Mouse (Mus musculus): ENCODE measurements around the gene Eea1.

Eea1 gene

GRCm38 (mm10) chr10:95940901-95941767 lies 684 bp downstream of the Eea1 start:
- TF ChIP-seq CTCF (conservative IDR thresholded peaks at IDR 0.05; ENCODE audit: low read length) = no peak
- TF ChIP-seq NANOG (IDR thresholded peaks at IDR 0.05; ENCODE audit: borderline replicate concordance, low read length) = no peak
- no peak for TF ChIP-seq POU5F1 (IDR thresholded peaks at IDR 0.05; ENCODE audit: borderline replicate concordance, low read length)
- H3K4me3 ChIP-seq (replicated peaks; ENCODE audit: low read length) = peak overlapping the region; percentile 93
- peaks cover 11% of the 10 kb centered on the region for H3K27me3 ChIP-seq (ENCODE audit: insufficient read depth, low read length)
- no peaks in the 10 kb centered on the region for H3K36me3 ChIP-seq (ENCODE audit: insufficient read depth, low read length)
- H3K9me3 ChIP-seq (ENCODE audit: low read length) = peaks cover 8% of the 10 kb centered on the region
- H3K4me1 ChIP-seq (replicated peaks; ENCODE audit: low read depth, low read length) = peaks cover 15% of the 10 kb centered on the region

- Histone ChIP-seq H3K27me3 (ENCODE audit: insufficient read depth, low read length) (peaks cover 11% of the 10 kb centered on the region), H3K4me1 (replicated peaks; ENCODE audit: low read depth, low read length) (peaks cover 15% of the 10 kb centered on the region), H3K4me3 (replicated peaks; ENCODE audit: low read length) (peak overlapping the region; percentile 93; the same call in 1 of the 2 replicates), H3K9me3 (ENCODE audit: low read length) (peaks cover under 1% of the 10 kb centered on the region), H3K36me3 (ENCODE audit: insufficient read depth, low read length) (no peaks in the 10 kb centered on the region)
- TF ChIP-seq NANOG (IDR thresholded peaks at IDR 0.05; ENCODE audit: borderline replicate concordance, low read length) = no peak
- no peak for TF ChIP-seq CTCF (conservative IDR thresholded peaks at IDR 0.05; ENCODE audit: low read length)
- no peak for TF ChIP-seq POU5F1 (IDR thresholded peaks at IDR 0.05; ENCODE audit: borderline replicate concordance, low read length)
Measured at GRCm38 (mm10) chr10:95941768-95942425, 1.4 kb downstream of the Eea1 start.

GRCm38 (mm10) chr10:95945086-95945485 lies 4.6 kb downstream of the Eea1 start:
- Histone ChIP-seq H3K36me3 (ENCODE audit: insufficient read depth, low read length) (no peaks in the 10 kb centered on the region), H3K4me3 (replicated peaks; ENCODE audit: low read length) (no peak overlapping the region), H3K4me1 (replicated peaks; ENCODE audit: low read depth, low read length) (peaks cover 6% of the 10 kb centered on the region), H3K9me3 (ENCODE audit: low read length) (no peaks in the 10 kb centered on the region), H3K27me3 (ENCODE audit: insufficient read depth, low read length) (peaks cover 11% of the 10 kb centered on the region)
- TF ChIP-seq CTCF (conservative IDR thresholded peaks at IDR 0.05; ENCODE audit: low read length) = no peak
- TF ChIP-seq NANOG (IDR thresholded peaks at IDR 0.05; ENCODE audit: borderline replicate concordance, low read length) = no peak
- TF ChIP-seq POU5F1 (IDR thresholded peaks at IDR 0.05; ENCODE audit: borderline replicate concordance, low read length) = no peak

- no peak for TF ChIP-seq NANOG (IDR thresholded peaks at IDR 0.05; ENCODE audit: borderline replicate concordance, low read length)
- Histone ChIP-seq H3K4me1 (replicated peaks; ENCODE audit: low read depth, low read length) (peaks cover 1% of the 10 kb centered on the region), H3K9me3 (ENCODE audit: low read length) (no peaks in the 10 kb centered on the region)
Measured at GRCm38 (mm10) chr10:95949410-95949809, 9.0 kb downstream of the Eea1 start.

GRCm38 (mm10) chr10:95950194-95950593 lies 9.7 kb downstream of the Eea1 start:
- H3K36me3 ChIP-seq (ENCODE audit: insufficient read depth, low read length) = no peaks in the 10 kb centered on the region
- H3K4me3 ChIP-seq (replicated peaks; ENCODE audit: low read length) = no peak overlapping the region
- peaks cover 4% of the 10 kb centered on the region for H3K4me1 ChIP-seq (replicated peaks; ENCODE audit: low read depth, low read length)
- TF ChIP-seq NANOG (IDR thresholded peaks at IDR 0.05; ENCODE audit: borderline replicate concordance, low read length) (no peak), CTCF (conservative IDR thresholded peaks at IDR 0.05; ENCODE audit: low read length) (no peak), POU5F1 (IDR thresholded peaks at IDR 0.05; ENCODE audit: borderline replicate concordance, low read length) (no peak)
- H3K9me3 ChIP-seq (ENCODE audit: low read length) = no peaks in the 10 kb centered on the region
- no peaks in the 10 kb centered on the region for H3K27me3 ChIP-seq (ENCODE audit: insufficient read depth, low read length)

More at GRCm38 (mm10) chr10:95949410-95949809, 9.0 kb downstream of the Eea1 start:
- H3K27me3 ChIP-seq (ENCODE audit: insufficient read depth, low read length) = no peaks in the 10 kb centered on the region
- no peak overlapping the region for H3K4me3 ChIP-seq (replicated peaks; ENCODE audit: low read length)
- no peaks in the 10 kb centered on the region for H3K36me3 ChIP-seq (ENCODE audit: insufficient read depth, low read length)

GRCm38 (mm10) chr10:95950797-95951196 lies 10.3 kb downstream of the Eea1 start:
- Histone ChIP-seq H3K27me3 (ENCODE audit: insufficient read depth, low read length) (no peaks in the 10 kb centered on the region), H3K9me3 (ENCODE audit: low read length) (no peaks in the 10 kb centered on the region), H3K4me1 (replicated peaks; ENCODE audit: low read depth, low read length) (peaks cover 4% of the 10 kb centered on the region), H3K36me3 (ENCODE audit: insufficient read depth, low read length) (no peaks in the 10 kb centered on the region), H3K4me3 (replicated peaks; ENCODE audit: low read length) (no peak overlapping the region)
- TF ChIP-seq POU5F1 (IDR thresholded peaks at IDR 0.05; ENCODE audit: borderline replicate concordance, low read length) (no peak), NANOG (IDR thresholded peaks at IDR 0.05; ENCODE audit: borderline replicate concordance, low read length) (no peak), CTCF (conservative IDR thresholded peaks at IDR 0.05; ENCODE audit: low read length) (no peak)

- Histone ChIP-seq H3K9me3 (ENCODE audit: low read length) (no peaks in the 10 kb centered on the region), H3K27me3 (ENCODE audit: insufficient read depth, low read length) (no peaks in the 10 kb centered on the region), H3K4me1 (replicated peaks; ENCODE audit: low read depth, low read length) (peaks cover 4% of the 10 kb centered on the region), H3K36me3 (ENCODE audit: insufficient read depth, low read length) (no peaks in the 10 kb centered on the region), H3K4me3 (replicated peaks; ENCODE audit: low read length) (no peak overlapping the region)
- TF ChIP-seq POU5F1 (IDR thresholded peaks at IDR 0.05; ENCODE audit: borderline replicate concordance, low read length) = no peak
- TF ChIP-seq NANOG (IDR thresholded peaks at IDR 0.05; ENCODE audit: borderline replicate concordance, low read length) = no peak
- no peak for TF ChIP-seq CTCF (conservative IDR thresholded peaks at IDR 0.05; ENCODE audit: low read length)
Measured at GRCm38 (mm10) chr10:95951346-95951745, 10.9 kb downstream of the Eea1 start.

GRCm38 (mm10) chr10:95956629-95957028 lies 16.2 kb downstream of the Eea1 start:
- Histone ChIP-seq H3K9me3 (ENCODE audit: low read length) (no peaks in the 10 kb centered on the region), H3K4me1 (replicated peaks; ENCODE audit: low read depth, low read length) (peaks cover 10% of the 10 kb centered on the region), H3K36me3 (ENCODE audit: insufficient read depth, low read length) (no peaks in the 10 kb centered on the region), H3K27me3 (ENCODE audit: insufficient read depth, low read length) (no peaks in the 10 kb centered on the region), H3K4me3 (replicated peaks; ENCODE audit: low read length) (no peak overlapping the region)
- no peak for TF ChIP-seq POU5F1 (IDR thresholded peaks at IDR 0.05; ENCODE audit: borderline replicate concordance, low read length)
- no peak for TF ChIP-seq CTCF (conservative IDR thresholded peaks at IDR 0.05; ENCODE audit: low read length)
- no peak for TF ChIP-seq NANOG (IDR thresholded peaks at IDR 0.05; ENCODE audit: borderline replicate concordance, low read length)
